Mouse (Mus musculus) heart, embryonic 11.5 days (tissue): ENCODE data around the gene Glipr1. TPM values are rescaled to one million over a fixed set of nuclear protein-coding genes. Genes with fewer than 3 reads are reported as not detected.
"Not testable (repeated sequence)": the region's sequence is repeated elsewhere in the genome, so short reads cannot be mapped to it uniquely, and the experiment has no call there.

Experiments used
- ATAC-seq: fragments of 200-750 bp; cut with Nextera tagmentation; replicated peaks from 2 replicates; pipeline ENCODE4 v1.8.0; 2017; ENCODE audit warnings: moderate library complexity; ENCODE audit not compliant: insufficient number of reproducible peaks, low FRiP score, low TSS enrichment
- H3K27ac ChIP-seq: fragments of 300-500 bp; sonication (generic); 2 replicates; pipeline ENCODE4 v1.5.1; 2014; ENCODE audit warnings: mild to moderate bottlenecking, low read depth, low read length
- H3K27me3 ChIP-seq: fragments of 300-500 bp; sonication (generic); 2 replicates; pipeline ENCODE4 v1.6.1; 2014; ENCODE audit warnings: mild to moderate bottlenecking, low read length, mixed read lengths; ENCODE audit not compliant: control insufficient read depth, insufficient read depth
- H3K36me3 ChIP-seq: fragments of 300-500 bp; sonication (generic); 2 replicates; pipeline ENCODE4 v1.6.1; 2014; ENCODE audit warnings: mild to moderate bottlenecking, low read length, moderate library complexity, mixed read lengths; ENCODE audit not compliant: control insufficient read depth, insufficient read depth
- H3K4me1 ChIP-seq: fragments of 300-500 bp; sonication (generic); 2 replicates; pipeline ENCODE4 v1.6.1; 2014; ENCODE audit warnings: low read length; ENCODE audit not compliant: control insufficient read depth, insufficient read depth
- H3K4me2 ChIP-seq: fragments of 300-500 bp; sonication (generic); 2 replicates; pipeline ENCODE4 v1.6.1; 2014; ENCODE audit warnings: mild to moderate bottlenecking, moderate library complexity
- H3K4me3 ChIP-seq: fragments of 300-500 bp; sonication (generic); 2 replicates; pipeline ENCODE4 v1.5.1; 2014; ENCODE audit warnings: low read depth, low read length
- H3K9ac ChIP-seq: fragments of 300-500 bp; sonication (generic); 2 replicates; pipeline ENCODE4 v1.6.1; 2014; ENCODE audit warnings: mild to moderate bottlenecking, low read depth, low read length, moderate library complexity
- H3K9me3 ChIP-seq: fragments of 300-500 bp; sonication (generic); replicated peaks from 2 replicates; pipeline ENCODE4 v1.6.1; 2016; ENCODE audit warnings: low read length; ENCODE audit not compliant: control insufficient read depth
- WGBS: fragments of 180-500 bp; shearing (Covaris S2); extraction: QIAGEN DNeasy Blood & Tissue Kit; methylation state at CpG from one replicate; pipeline ENCODE4 v1.1.7; 2014; ENCODE audit not compliant: insufficient replicate concordance; 5-methylcytosine and 5-hydroxymethylcytosine counted together
- polyA plus RNA-seq: library from polyadenylated mRNA; unstranded; fragments of >200 nt; fragmentation: Nextera tagmentation; extraction: Ambion mirVana; gene quantifications from 2 replicates; pipeline ENCODE4 v1.2.1, GENCODE M21; 2014

Glipr1 gene
- polyA plus RNA-seq = 1.5 and 2.1 TPM in 2 replicates

GRCm38 (mm10) chr10:112002544-112003215 lies at the start of gene Glipr1:
TSS of gene Glipr1 (minus strand) at chr10:112002631.
- no peaks in the 10 kb centered on the region for H3K9me3 ChIP-seq
- no peaks in the 10 kb centered on the region for H3K4me1 ChIP-seq
- H3K36me3 ChIP-seq = no peaks in the 10 kb centered on the region
- 42% methylated on average over 9 of the region's 9 CpGs for WGBS
- H3K27me3 ChIP-seq = no peaks in the 10 kb centered on the region
- no peak within 1 kb of the TSS for H3K4me2 ChIP-seq
- no peak within 1 kb of the TSS for H3K27ac ChIP-seq
- ATAC-seq = no peak
- no peak within 1 kb of the TSS for H3K4me3 ChIP-seq
- no peak within 1 kb of the TSS for H3K9ac ChIP-seq

GRCm38 (mm10) chr10:112051956-112052355 lies 49.5 kb upstream of the Glipr1 start:
- WGBS = 65% methylated on average over 2 of the region's 2 CpGs
- ATAC-seq, H3K4me2 ChIP-seq: not testable (repeated sequence)

GRCm38 (mm10) chr10:112051220-112051619 lies 48.8 kb upstream of the Glipr1 start:
- no peak for ATAC-seq
- H3K27me3 ChIP-seq = no peaks in the 10 kb centered on the region
- no peak overlapping the region for H3K4me2 ChIP-seq
- no peak overlapping the region for H3K9ac ChIP-seq
- H3K4me1 ChIP-seq = no peaks in the 10 kb centered on the region
- no peak overlapping the region for H3K4me3 ChIP-seq
- no peaks in the 10 kb centered on the region for H3K36me3 ChIP-seq
- no peaks in the 10 kb centered on the region for H3K9me3 ChIP-seq
- H3K27ac ChIP-seq = no peak overlapping the region

More at GRCm38 (mm10) chr10:112051956-112052355, 49.5 kb upstream of the Glipr1 start:
- H3K27ac ChIP-seq, H3K27me3 ChIP-seq, H3K36me3 ChIP-seq, H3K4me1 ChIP-seq, H3K9ac ChIP-seq, H3K9me3 ChIP-seq, H3K4me3 ChIP-seq: not testable (repeated sequence)

- not testable (repeated sequence) for H3K27ac ChIP-seq, H3K4me2 ChIP-seq, H3K4me3 ChIP-seq, H3K36me3 ChIP-seq, H3K9ac ChIP-seq, H3K27me3 ChIP-seq, ATAC-seq, H3K9me3 ChIP-seq, H3K4me1 ChIP-seq
- 55% methylated on average over 14 of the region's 14 CpGs for WGBS
These were observed 41.9 kb upstream of the Glipr1 start for GRCm38 (mm10) chr10:112044283-112044682.

GRCm38 (mm10) chr10:112043523-112043922 lies 41.1 kb upstream of the Glipr1 start:
- not testable (repeated sequence) for H3K27me3 ChIP-seq, H3K4me3 ChIP-seq, H3K36me3 ChIP-seq, H3K27ac ChIP-seq, ATAC-seq, H3K4me1 ChIP-seq, H3K4me2 ChIP-seq, H3K9ac ChIP-seq, H3K9me3 ChIP-seq
- WGBS = 73% methylated on average over 9 of the region's 9 CpGs

GRCm38 (mm10) chr10:112028689-112029088 lies 26.3 kb upstream of the Glipr1 start:
- not testable (repeated sequence) for ATAC-seq, H3K4me3 ChIP-seq, H3K4me2 ChIP-seq, H3K9ac ChIP-seq, H3K27ac ChIP-seq, H3K27me3 ChIP-seq, H3K9me3 ChIP-seq, H3K4me1 ChIP-seq, H3K36me3 ChIP-seq
- WGBS = 81% methylated on average over 3 of the region's 3 CpGs

GRCm38 (mm10) chr10:112023585-112023984 lies 21.2 kb upstream of the Glipr1 start:
- no peaks in the 10 kb centered on the region for H3K4me1 ChIP-seq
- H3K9ac ChIP-seq = no peak overlapping the region
- no peak for ATAC-seq
- no peaks in the 10 kb centered on the region for H3K9me3 ChIP-seq
- no peak overlapping the region for H3K4me3 ChIP-seq
- no peaks in the 10 kb centered on the region for H3K36me3 ChIP-seq
- H3K4me2 ChIP-seq = no peak overlapping the region
- H3K27me3 ChIP-seq = no peaks in the 10 kb centered on the region
- WGBS = 67% methylated on average over 2 of the region's 2 CpGs
- no peak overlapping the region for H3K27ac ChIP-seq

- not testable (repeated sequence) for H3K4me1 ChIP-seq, ATAC-seq, H3K36me3 ChIP-seq, H3K4me2 ChIP-seq, H3K9ac ChIP-seq, H3K9me3 ChIP-seq, H3K27me3 ChIP-seq, H3K27ac ChIP-seq, H3K4me3 ChIP-seq
- WGBS = 64% methylated on average over 1 of the region's 1 CpGs
These were observed 7.1 kb upstream of the Glipr1 start for GRCm38 (mm10) chr10:112009511-112009910.
